Mouse (Mus musculus) cerebellum, adult 2 months (tissue): ENCODE results near the gene H2-DMb1. TPM values are rescaled to one million over a fixed set of nuclear protein-coding genes. Genes with fewer than 3 reads are reported as not detected.
A peak's percentile ranks its signal among the peaks of the same experiment; 100 is the strongest.

Source experiments
- DNase-seq, 2 experiments: peaks; one replicate each; pipeline ENCODE4 v3.0.0; 2021
- H3K27ac ChIP-seq: fragments of 200-500 bp; 2 replicates; pipeline ENCODE4 v1.5.1; 2012; ENCODE audit warnings: low read length, control low read depth, inconsistent platforms; ENCODE audit not compliant: insufficient read depth
- H3K27me3 ChIP-seq: fragments of 200-500 bp; 2 replicates; pipeline ENCODE4 v1.6.1; 2012; ENCODE audit warnings: inconsistent platforms, mild to moderate bottlenecking, low read length, moderate library complexity; ENCODE audit not compliant: control insufficient read depth, insufficient read depth
- H3K4me1 ChIP-seq: fragments of 200-500 bp; 2 replicates; pipeline ENCODE4 v1.6.1; 2011; ENCODE audit warnings: low read length; ENCODE audit not compliant: control insufficient read depth, insufficient read depth
- H3K4me3 ChIP-seq: fragments of 200-500 bp; replicated peaks from 2 replicates; pipeline ENCODE3; 2011; ENCODE audit warnings: mild to moderate bottlenecking, low read depth, low read length, control low read depth; ENCODE audit not compliant: insufficient read depth
- CTCF ChIP-seq: fragments of 200-500 bp; IDR thresholded peaks from 2 replicates; pipeline ENCODE4 v1.5.1; 2011; ENCODE audit warnings: low read depth, mild to moderate bottlenecking, control low read depth, low read length, moderate library complexity, borderline replicate concordance; ENCODE audit not compliant: insufficient read depth
- POLR2A ChIP-seq: fragments of 200-500 bp; IDR thresholded peaks from 2 replicates; pipeline ENCODE4 v1.6.1; 2011; ENCODE audit warnings: low read length, control low read depth, borderline replicate concordance; ENCODE audit not compliant: insufficient read depth
- WGBS: fragments of 180-500 bp; shearing (Covaris S2); methylation state at CpG from one replicate; pipeline ENCODE4 v1.1.7; 2018; 5-methylcytosine and 5-hydroxymethylcytosine counted together
- polyA plus RNA-seq: library from polyadenylated mRNA; depleted of rRNA; stranded (reverse); fragments of >200 nt; gene quantifications from 2 replicates; pipeline ENCODE4 v1.2.3, GENCODE M21; 2012

The H2-DMb1 gene
- polyA plus RNA-seq, 1 experiment: 3.0 TPM

DNA sequence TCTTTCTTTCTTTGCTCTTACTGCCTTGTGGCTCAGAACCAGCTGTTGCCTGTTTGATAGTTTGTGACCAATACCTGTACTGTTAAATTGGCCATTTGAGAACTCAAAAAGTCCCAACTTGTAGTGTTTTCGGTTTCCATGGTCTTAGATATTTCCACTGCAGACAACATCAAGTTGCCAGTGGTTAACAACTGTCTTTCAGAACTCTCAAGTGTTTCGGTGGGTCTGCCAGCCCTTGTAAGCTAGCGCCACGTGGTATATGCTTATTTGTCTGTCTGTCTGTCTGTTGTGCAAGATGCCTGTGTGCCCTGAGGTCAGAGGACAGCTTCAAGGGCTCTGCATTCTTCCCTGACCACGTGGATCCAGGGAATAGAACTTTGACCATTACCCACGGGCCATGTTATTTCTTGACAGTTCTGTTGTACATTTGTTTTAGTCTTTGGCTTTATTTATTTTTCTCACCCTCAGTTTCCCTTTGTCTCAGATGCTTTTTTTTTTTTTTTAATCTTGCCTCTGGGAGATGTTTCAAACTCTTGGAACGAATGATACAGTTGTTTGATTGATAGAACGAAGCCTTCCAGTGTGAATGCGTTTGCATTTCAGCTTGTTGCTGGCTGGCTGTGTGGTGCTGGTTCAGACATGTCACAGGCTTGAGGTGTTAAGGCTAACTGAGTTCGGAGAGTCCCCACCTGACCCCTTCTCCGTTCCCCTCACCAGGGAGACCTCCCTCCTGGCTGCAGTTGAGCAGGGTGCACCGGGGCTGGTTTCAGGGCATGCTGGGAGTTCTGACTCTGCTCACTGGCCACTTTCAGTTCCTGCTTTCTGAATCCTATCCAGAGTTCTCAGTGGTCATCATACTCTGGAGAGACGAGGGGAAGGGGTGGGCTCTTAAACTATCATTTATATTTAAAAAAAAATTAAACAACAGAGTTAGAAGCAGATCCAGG lies 27.3 kb downstream of the H2-DMb1 start:
- DNase-seq: no peak
- no peak overlapping the region for H3K4me3 ChIP-seq
- WGBS: 66% methylated on average over 13 of the region's 13 CpGs
- TF ChIP-seq POLR2A (no peak), CTCF (no peak)
- no peak overlapping the region for H3K27ac ChIP-seq
- H3K4me1 ChIP-seq: no peaks in the 10 kb centered on the region
- H3K27me3 ChIP-seq: no peaks in the 10 kb centered on the region

DNA sequence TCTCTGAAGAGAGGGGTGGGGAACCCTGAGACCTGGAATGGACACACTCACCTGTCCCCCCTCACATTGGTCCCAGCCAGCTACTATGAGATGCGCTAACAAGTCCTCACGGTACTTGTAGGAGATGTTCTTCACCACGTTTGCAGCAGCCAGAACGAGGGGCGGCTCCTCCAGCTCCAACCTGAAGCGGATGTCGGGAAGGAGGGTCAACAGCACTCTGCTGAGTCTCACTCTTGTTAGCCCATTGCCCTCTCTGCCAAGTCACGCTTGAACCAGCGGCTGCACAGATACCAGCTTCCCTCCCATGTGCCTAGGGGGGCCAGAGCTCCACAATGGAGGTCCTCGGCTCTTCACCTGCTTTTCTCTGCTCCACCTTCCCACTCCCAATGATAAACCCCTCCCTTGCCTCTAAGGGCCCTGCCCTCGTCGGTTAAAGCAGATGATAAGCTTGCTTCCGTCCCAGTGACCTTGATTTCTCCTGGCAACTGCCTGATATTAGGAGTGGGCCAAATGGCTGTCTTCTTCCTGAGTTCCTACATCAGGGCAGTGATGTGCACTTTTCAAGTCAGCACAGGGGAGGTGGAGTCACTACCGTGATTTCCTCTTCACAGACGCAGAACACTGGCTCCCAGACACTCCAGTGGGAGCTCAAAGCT lies 30.8 kb downstream of the H2-DMb1 start:
- WGBS: 50% methylated on average over 15 of the region's 15 CpGs
- Histone ChIP-seq H3K4me3 (no peak overlapping the region), H3K27ac (no peak overlapping the region), H3K4me1 (no peaks in the 10 kb centered on the region), H3K27me3 (peaks cover 2% of the 10 kb centered on the region; the same call in 1 of the 2 replicates)
- no peak for TF ChIP-seq POLR2A
- DNase-seq: no peak

DNA sequence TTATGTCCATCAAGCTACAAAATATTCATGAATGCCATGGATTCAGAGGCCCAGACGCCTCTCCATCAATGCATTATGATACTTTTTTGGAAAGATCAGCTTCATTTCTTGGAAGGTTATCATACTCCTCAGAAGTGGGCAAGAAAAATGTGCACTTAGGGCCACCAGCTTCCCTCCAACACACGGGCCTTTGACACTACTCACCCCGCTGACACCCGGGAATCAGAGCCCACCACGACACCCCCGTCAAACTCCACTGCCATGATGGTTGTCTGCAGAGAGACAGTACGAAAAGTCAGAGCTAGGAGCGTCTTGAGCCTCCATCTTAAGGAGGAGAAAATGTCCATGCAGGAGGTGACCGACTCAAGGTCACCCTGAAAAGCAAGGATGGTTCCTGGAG lies 32.7 kb downstream of the H2-DMb1 start:
- 90% methylated on average over 9 of the region's 9 CpGs for WGBS
- peaks cover 2% of the 10 kb centered on the region; the same call in 1 of the 2 replicates for H3K27me3 ChIP-seq

GRCm38 (mm10) chr17:34186885-34187260 lies 34.0 kb downstream of the H2-DMb1 start:
- TF ChIP-seq POLR2A: no peak
- TF ChIP-seq CTCF: no peak
- no peak for DNase-seq
- H3K27ac ChIP-seq: no peak overlapping the region
- peak overlapping the region; percentile 56 for H3K4me3 ChIP-seq
- H3K27me3 ChIP-seq: peaks cover 2% of the 10 kb centered on the region; the same call in 1 of the 2 replicates
- H3K4me1 ChIP-seq: no peaks in the 10 kb centered on the region
- 2% methylated on average over 14 of the region's 14 CpGs for WGBS

More for the DNA sequence above, 32.7 kb downstream of the H2-DMb1 start:
- TF ChIP-seq CTCF (no peak), POLR2A (no peak)
- no peak overlapping the region for H3K27ac ChIP-seq
- no peak for DNase-seq
- H3K4me3 ChIP-seq: no peak overlapping the region
- no peaks in the 10 kb centered on the region for H3K4me1 ChIP-seq

DNA sequence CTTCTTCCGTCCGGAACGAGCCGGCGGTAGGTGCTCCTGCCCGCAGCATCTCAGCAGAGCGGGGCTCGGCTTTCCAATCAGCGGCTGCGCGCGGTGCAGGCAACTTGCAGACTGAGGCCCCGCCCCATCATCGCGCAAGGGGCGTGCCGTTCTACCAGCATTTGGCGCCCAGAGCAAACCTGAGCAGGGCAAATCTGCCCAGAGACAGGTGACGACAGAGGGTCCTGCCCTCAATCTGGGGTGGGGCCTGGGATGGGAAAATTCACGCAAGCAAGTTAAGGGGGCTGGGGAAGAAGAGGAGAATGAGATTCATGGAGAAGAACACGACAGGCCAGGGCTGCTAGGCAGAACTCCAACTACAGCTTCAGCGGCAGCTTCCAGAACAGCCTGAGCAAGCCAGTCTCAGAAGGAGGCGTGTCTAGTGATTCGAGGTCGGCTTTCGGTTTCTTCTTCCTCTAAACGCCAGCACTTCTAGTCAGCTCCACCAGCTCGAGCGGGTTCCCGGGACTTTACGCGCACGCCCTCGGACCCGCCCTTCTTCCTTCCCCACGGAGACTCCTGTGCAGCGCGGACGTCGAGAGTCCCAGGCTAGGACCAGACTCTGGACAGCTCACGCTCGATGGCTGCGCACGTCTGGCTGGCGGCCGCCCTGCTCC lies 34.5 kb downstream of the H2-DMb1 start, which contains the start of the genes Tap1 and Psmb9:
Gene Tap1, plus strand, starts transcription at position 293 of the 656 bp plus-strand sequence.
Gene Psmb9, minus strand, starts transcription at position 504 of the 656 bp plus-strand sequence.
- peak; percentile 85 to 88 for DNase-seq
- Histone ChIP-seq H3K4me1 (no peaks in the 10 kb centered on the region), H3K4me3 (peak within 1 kb of the TSS; percentile 56), H3K27ac (no peak within 1 kb of the TSS), H3K27me3 (peaks cover 2% of the 10 kb centered on the region; the same call in 1 of the 2 replicates)
- TF ChIP-seq CTCF (no peak), POLR2A (no peak)
- under 1% methylated on average over 46 of the region's 46 CpGs for WGBS

- no peak for DNase-seq
- H3K27me3 ChIP-seq: peaks cover 2% of the 10 kb centered on the region; the same call in 1 of the 2 replicates
- 2% methylated on average over 20 of the region's 20 CpGs for WGBS
Observed at GRCm38 (mm10) chr17:34188010-34188409, 35.1 kb downstream of the H2-DMb1 start.

GRCm38 (mm10) chr17:34188986-34189385 lies 36.1 kb downstream of the H2-DMb1 start:
- DNase-seq: no peak
- Histone ChIP-seq H3K4me1 (no peaks in the 10 kb centered on the region), H3K4me3 (no peak overlapping the region), H3K27me3 (peaks cover 2% of the 10 kb centered on the region; the same call in 1 of the 2 replicates), H3K27ac (no peak overlapping the region)
- TF ChIP-seq POLR2A (no peak), CTCF (no peak)
- 82% methylated on average over 6 of the region's 6 CpGs for WGBS

More at GRCm38 (mm10) chr17:34188010-34188409, 35.1 kb downstream of the H2-DMb1 start:
- Histone ChIP-seq H3K4me1 (no peaks in the 10 kb centered on the region), H3K27ac (no peak overlapping the region), H3K4me3 (no peak overlapping the region)
- TF ChIP-seq POLR2A: no peak
- no peak for TF ChIP-seq CTCF
